Mouse (Mus musculus) heart, postnatal 0 days (tissue): ENCODE results near the gene Otoa.

Source experiments
- CTCF ChIP-seq: IDR thresholded peaks from 2 replicates; pipeline ENCODE4 v1.5.1; 2016; ENCODE audit warnings: antibody characterized with exemption, control low read depth, low read depth
- EP300 ChIP-seq: IDR thresholded peaks from 2 replicates; pipeline ENCODE4 v1.6.1; 2016; ENCODE audit warnings: antibody characterized with exemption, low read depth

DNA sequence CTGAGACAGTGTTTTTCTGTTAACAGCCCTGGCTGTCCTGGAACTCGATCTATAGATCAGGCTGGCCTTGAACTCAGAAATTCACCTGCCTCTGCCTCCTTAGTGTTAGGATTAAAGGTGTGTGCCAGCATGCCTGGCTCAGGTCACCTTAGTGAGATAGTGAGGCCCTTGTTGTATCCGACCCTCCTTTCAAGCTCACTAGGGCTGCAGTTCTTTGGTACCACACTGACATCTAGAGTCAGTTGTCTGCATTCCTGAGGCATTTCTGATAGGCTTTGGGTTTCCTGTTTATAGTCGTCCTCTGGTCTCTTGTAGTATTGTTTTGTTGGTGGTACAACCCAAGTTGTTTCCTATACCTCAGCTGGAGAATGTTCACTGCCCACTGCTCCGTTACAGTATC lies 17.1 kb upstream of the Otoa start:
- TF ChIP-seq CTCF (peak; percentile 66), EP300 (no peak)
